Mouse (Mus musculus): Measurements from ENCODE around the gene Glrx2.
A peak's percentile ranks its signal among the peaks of the same experiment; 100 is the strongest.

Gene Glrx2

DNA sequence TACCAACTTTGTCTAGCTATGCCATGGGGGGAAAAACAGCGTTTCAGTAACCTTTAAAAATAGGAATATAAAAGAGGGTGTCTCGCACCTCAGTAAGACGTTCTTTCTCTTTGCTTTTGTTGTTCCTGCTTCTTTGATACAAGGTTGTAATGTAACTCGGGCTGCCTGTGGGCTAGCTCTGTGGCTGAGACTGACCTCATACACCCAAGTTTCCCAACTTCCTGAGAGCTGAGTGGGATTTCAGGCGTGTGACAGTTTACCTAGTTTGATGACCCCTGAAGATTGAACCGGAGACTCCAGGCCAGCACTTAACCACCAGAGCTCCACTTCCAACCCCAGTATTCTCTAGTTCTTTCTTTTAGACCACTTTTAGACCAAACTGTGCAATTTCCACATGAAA, 7.8 kb upstream of the Glrx2 start:
- H3K4me1 ChIP-seq (replicated peaks; ENCODE audit: low read depth, low read length), result peaks cover 7% of the 10 kb centered on the region
- H3K27me3 ChIP-seq (ENCODE audit: insufficient read depth, low read length), result peaks cover 8% of the 10 kb centered on the region; the same call in 1 of the 2 replicates
- no peak for TF ChIP-seq NANOG (IDR thresholded peaks at IDR 0.05; ENCODE audit: borderline replicate concordance, low read length)
- TF ChIP-seq POU5F1 (IDR thresholded peaks at IDR 0.05; ENCODE audit: borderline replicate concordance, low read length), result no peak
- TF ChIP-seq CTCF (conservative IDR thresholded peaks at IDR 0.05; ENCODE audit: low read length), result no peak
- H3K4me3 ChIP-seq (replicated peaks; ENCODE audit: low read length), result no peak overlapping the region
- no peaks in the 10 kb centered on the region for H3K36me3 ChIP-seq (ENCODE audit: insufficient read depth, low read length)
- H3K9me3 ChIP-seq (ENCODE audit: low read length), result no peaks in the 10 kb centered on the region

DNA sequence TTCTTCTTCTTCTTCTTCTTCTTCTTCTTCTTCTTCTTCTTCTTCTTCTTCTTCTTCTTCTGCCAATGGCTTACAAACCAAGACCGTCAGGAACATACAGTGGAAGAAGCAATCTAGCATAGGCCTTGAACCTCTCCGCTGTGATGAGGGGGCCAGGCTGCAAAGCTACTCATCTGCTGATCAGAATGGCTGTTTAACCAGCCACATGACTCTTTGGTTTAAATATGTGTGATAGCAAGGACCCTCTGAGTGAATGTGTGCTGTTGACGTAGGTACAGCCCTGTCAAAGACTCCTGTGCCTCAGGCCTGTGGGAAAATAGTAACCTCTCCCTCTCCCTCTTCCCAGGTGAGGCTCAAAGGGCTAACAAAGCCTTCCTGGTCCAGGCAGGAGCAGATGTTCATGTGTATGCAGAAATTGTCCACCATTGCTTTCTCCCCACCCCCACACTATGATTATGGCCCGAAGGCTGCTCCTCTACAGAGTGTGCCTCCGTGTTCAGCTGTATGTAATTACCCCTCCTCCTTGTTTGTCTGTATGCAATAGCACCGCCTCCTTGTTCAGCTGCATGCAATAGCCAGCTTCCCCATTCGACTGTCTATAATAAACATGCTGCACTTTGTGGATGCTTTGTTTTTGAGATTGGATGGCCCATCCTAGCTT, 6.0 kb upstream of the Glrx2 start:
- Histone ChIP-seq H3K4me1 (replicated peaks; ENCODE audit: low read depth, low read length) (no peaks in the 10 kb centered on the region; the same call in 1 of the 2 replicates), H3K4me3 (replicated peaks; ENCODE audit: low read length) (no peak overlapping the region), H3K27me3 (ENCODE audit: insufficient read depth, low read length) (peaks cover 6% of the 10 kb centered on the region; the same call in 1 of the 2 replicates), H3K9me3 (ENCODE audit: low read length) (no peaks in the 10 kb centered on the region), H3K36me3 (ENCODE audit: insufficient read depth, low read length) (no peaks in the 10 kb centered on the region)
- TF ChIP-seq CTCF (conservative IDR thresholded peaks at IDR 0.05; ENCODE audit: low read length) (no peak), POU5F1 (IDR thresholded peaks at IDR 0.05; ENCODE audit: borderline replicate concordance, low read length) (no peak), NANOG (IDR thresholded peaks at IDR 0.05; ENCODE audit: borderline replicate concordance, low read length) (no peak)

DNA sequence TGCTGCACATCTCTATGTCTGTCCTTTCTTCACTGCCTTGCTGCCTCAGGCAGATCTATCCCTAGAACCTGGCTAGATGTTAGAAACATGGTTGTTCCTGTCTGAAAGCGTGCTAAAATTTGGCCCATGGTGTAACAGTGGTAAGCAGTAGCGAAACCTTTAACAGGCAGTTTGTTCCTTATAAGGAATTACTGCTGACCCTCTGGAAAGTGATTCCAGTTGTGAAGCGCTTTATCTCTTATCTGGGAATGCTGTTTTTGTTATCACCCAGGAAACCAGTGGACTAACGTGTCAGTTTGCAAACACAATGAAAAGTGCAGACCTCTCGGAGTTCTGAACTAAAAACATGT, 5.5 kb upstream of the Glrx2 start:
- TF ChIP-seq CTCF (conservative IDR thresholded peaks at IDR 0.05; ENCODE audit: low read length) (no peak), POU5F1 (IDR thresholded peaks at IDR 0.05; ENCODE audit: borderline replicate concordance, low read length) (no peak), NANOG (IDR thresholded peaks at IDR 0.05; ENCODE audit: borderline replicate concordance, low read length) (no peak)
- Histone ChIP-seq H3K27me3 (ENCODE audit: insufficient read depth, low read length) (0 out of 2 replicates have a peak, but pooled peaks cover 5% of the 10 kb centered on the region), H3K4me1 (replicated peaks; ENCODE audit: low read depth, low read length) (no peaks in the 10 kb centered on the region; the same call in 1 of the 2 replicates), H3K36me3 (ENCODE audit: insufficient read depth, low read length) (no peaks in the 10 kb centered on the region), H3K4me3 (replicated peaks; ENCODE audit: low read length) (no peak overlapping the region), H3K9me3 (ENCODE audit: low read length) (no peaks in the 10 kb centered on the region)

DNA sequence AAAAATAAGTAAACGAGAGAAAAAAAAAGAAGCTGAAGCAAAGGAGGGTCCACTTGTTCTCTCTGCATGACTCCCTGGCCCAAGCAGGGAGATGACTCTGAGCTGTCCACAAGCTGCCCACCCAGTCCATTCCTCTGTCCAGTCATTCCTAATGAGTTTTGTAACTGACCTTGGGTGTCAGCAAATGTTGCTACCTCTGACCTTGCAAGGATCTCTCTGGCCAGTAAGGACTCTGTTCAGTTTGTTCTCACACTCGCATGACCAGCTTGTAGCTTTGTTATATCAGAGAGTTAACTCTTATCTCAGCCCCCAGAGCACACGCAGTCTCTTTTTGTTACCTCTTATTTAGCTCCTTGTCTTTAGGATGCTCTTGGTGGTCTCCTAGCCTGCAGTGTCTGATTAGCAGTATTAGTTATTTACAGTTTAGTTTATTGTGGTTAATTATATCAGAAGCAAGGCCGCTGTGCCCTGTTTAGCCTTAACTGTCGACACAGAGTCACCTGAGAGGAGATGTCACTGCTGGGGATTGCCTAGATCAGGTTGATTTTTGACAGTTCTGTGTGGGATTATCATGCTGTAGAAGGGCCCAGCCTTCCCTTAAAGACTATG, 8.4 kb downstream of the Glrx2 start:
- no peak overlapping the region for H3K4me3 ChIP-seq (replicated peaks; ENCODE audit: low read length)
- no peaks in the 10 kb centered on the region for H3K27me3 ChIP-seq (ENCODE audit: insufficient read depth, low read length)
- H3K9me3 ChIP-seq (ENCODE audit: low read length), result no peaks in the 10 kb centered on the region
- H3K36me3 ChIP-seq (ENCODE audit: insufficient read depth, low read length), result no peaks in the 10 kb centered on the region
- no peak for TF ChIP-seq POU5F1 (IDR thresholded peaks at IDR 0.05; ENCODE audit: borderline replicate concordance, low read length)
- peaks cover under 1% of the 10 kb centered on the region for H3K4me1 ChIP-seq (replicated peaks; ENCODE audit: low read depth, low read length)

DNA sequence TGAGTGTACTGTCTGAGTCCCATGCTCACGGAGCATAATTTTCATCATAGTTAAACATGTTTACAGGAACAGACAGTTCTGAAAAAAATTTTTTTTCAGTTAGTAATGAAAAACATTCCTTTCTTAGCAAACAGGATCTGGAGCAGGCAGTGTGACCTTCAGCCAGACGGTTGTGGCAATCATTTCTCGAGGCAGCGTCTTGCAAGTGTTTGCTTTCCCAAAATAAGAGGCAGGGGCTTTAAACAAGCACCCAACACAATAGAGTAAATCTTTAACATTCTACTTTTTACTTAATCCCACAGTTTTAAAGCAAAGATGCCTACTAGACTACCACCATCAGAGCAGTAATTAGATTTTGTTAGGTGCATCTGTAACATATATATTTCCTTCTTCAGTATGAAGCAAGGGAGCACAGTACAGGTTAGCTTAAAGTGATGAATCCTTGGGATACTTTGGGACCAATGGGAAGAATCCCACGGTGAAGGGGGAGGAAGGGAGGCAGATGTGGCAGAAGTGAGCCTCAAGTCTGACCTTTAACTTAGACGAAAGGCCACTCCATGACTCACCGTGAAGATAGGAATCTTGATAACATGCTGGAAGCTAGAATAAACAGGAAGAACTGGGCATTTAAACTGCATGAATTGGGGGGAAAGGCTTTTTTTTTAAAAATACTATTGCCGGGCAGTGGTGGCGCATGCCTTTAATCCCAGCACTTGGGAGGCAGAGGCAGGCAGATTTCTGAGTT, 11.7 kb downstream of the Glrx2 start:
- no peak overlapping the region for H3K4me3 ChIP-seq (replicated peaks; ENCODE audit: low read length)
- TF ChIP-seq NANOG (IDR thresholded peaks at IDR 0.05; ENCODE audit: borderline replicate concordance, low read length), result no peak
- H3K9me3 ChIP-seq (ENCODE audit: low read length), result no peaks in the 10 kb centered on the region
- H3K27me3 ChIP-seq (ENCODE audit: insufficient read depth, low read length), result no peaks in the 10 kb centered on the region
- peaks cover 29% of the 10 kb centered on the region for H3K4me1 ChIP-seq (replicated peaks; ENCODE audit: low read depth, low read length)
- no peaks in the 10 kb centered on the region for H3K36me3 ChIP-seq (ENCODE audit: insufficient read depth, low read length)

DNA sequence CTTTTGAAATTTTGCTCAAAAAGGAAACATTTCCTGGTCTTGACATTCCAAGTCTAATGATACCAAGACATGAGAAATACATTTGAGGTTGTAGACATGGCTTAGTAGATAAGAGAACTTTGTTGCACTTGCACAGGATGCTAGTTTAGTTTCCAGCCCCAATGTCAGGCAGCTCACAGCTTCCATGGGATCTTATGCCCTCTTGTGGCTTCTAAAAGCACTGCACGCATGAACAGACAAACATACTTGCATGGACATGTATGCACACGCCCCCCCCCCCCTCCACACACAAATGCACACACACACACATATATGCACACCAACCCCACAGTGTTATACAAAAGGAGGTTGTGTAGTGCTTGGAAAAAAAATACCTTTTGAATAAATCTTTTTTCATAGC, 14.8 kb downstream of the Glrx2 start:
- no peak overlapping the region for H3K4me3 ChIP-seq (replicated peaks; ENCODE audit: low read length)
- H3K4me1 ChIP-seq (replicated peaks; ENCODE audit: low read depth, low read length), result peaks cover 52% of the 10 kb centered on the region
- H3K27me3 ChIP-seq (ENCODE audit: insufficient read depth, low read length), result no peaks in the 10 kb centered on the region
- H3K9me3 ChIP-seq (ENCODE audit: low read length), result no peaks in the 10 kb centered on the region
- H3K36me3 ChIP-seq (ENCODE audit: insufficient read depth, low read length), result no peaks in the 10 kb centered on the region
- TF ChIP-seq CTCF (conservative IDR thresholded peaks at IDR 0.05; ENCODE audit: low read length), result peak; percentile 71
- no peak for TF ChIP-seq NANOG (IDR thresholded peaks at IDR 0.05; ENCODE audit: borderline replicate concordance, low read length)

DNA sequence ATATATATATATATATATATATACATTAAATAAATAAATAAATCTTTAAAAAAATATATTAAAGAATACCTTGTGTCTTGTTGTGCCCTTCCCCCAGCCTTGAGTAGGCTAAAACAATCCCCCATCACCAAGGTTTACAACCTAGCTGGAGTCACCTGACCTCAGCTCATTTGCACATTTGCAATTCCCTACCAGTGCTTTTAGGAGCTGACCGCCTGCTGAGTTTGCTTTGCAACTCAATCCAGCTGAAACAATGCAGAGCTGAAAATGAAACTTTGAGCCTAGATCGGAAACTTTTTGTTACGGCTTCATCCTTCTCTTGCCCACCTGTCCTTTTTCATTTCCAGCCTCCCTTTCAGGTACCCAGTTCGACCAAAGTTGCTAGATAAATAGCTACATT, 15.6 kb downstream of the Glrx2 start:
- 0 out of 2 replicates have a peak overlapping the region, but pooled peaks have one; percentile 41 for H3K4me3 ChIP-seq (replicated peaks; ENCODE audit: low read length)
- peaks cover 54% of the 10 kb centered on the region for H3K4me1 ChIP-seq (replicated peaks; ENCODE audit: low read depth, low read length)
- no peak for TF ChIP-seq NANOG (IDR thresholded peaks at IDR 0.05; ENCODE audit: borderline replicate concordance, low read length)

DNA sequence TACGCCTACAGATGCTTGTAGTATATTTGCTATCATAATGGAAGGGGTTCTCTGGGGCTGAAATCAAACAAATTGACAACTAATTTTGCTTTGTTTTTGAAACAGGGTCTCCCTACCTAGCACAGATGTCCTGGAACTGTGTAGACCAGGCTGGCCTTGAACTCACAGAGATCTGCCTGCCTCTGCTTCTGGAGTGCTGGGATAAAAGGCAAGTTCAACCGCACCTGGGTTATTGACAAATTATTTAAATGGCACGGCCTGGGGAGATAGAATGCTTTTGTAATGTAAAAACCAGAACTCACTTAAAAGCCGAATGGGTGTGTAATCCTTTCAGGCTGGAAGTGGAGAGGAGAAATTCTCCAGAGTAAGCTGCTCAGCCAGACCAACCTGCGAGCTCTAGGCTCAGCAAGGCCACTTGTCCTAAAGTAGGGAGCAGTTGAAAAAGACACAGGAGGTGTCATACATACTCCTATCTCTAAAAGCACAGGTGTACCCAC, 17.8 kb downstream of the Glrx2 start:
- no peaks in the 10 kb centered on the region for H3K36me3 ChIP-seq (ENCODE audit: insufficient read depth, low read length)
- H3K4me3 ChIP-seq (replicated peaks; ENCODE audit: low read length), result no peak overlapping the region
- H3K27me3 ChIP-seq (ENCODE audit: insufficient read depth, low read length), result 0 out of 2 replicates have a peak, but pooled peaks cover 4% of the 10 kb centered on the region
- peaks cover 61% of the 10 kb centered on the region for H3K4me1 ChIP-seq (replicated peaks; ENCODE audit: low read depth, low read length)
- TF ChIP-seq POU5F1 (IDR thresholded peaks at IDR 0.05; ENCODE audit: borderline replicate concordance, low read length) (no peak), CTCF (conservative IDR thresholded peaks at IDR 0.05; ENCODE audit: low read length) (no peak), NANOG (IDR thresholded peaks at IDR 0.05; ENCODE audit: borderline replicate concordance, low read length) (no peak)
- no peaks in the 10 kb centered on the region for H3K9me3 ChIP-seq (ENCODE audit: low read length)

More for the DNA sequence above, 15.6 kb downstream of the Glrx2 start:
- no peaks in the 10 kb centered on the region for H3K27me3 ChIP-seq (ENCODE audit: insufficient read depth, low read length)
- no peaks in the 10 kb centered on the region for H3K36me3 ChIP-seq (ENCODE audit: insufficient read depth, low read length)
- no peaks in the 10 kb centered on the region for H3K9me3 ChIP-seq (ENCODE audit: low read length)
